Mouse (Mus musculus) lung, postnatal 10 days (tissue): ENCODE results near the gene S100a5.
A peak's percentile ranks its signal among the peaks of the same experiment; 100 is the strongest.

ENCODE experiments used
- DNase-seq: peaks from one replicate; pipeline ENCODE4 v3.0.0; 2021

The S100a5 gene

DNA sequence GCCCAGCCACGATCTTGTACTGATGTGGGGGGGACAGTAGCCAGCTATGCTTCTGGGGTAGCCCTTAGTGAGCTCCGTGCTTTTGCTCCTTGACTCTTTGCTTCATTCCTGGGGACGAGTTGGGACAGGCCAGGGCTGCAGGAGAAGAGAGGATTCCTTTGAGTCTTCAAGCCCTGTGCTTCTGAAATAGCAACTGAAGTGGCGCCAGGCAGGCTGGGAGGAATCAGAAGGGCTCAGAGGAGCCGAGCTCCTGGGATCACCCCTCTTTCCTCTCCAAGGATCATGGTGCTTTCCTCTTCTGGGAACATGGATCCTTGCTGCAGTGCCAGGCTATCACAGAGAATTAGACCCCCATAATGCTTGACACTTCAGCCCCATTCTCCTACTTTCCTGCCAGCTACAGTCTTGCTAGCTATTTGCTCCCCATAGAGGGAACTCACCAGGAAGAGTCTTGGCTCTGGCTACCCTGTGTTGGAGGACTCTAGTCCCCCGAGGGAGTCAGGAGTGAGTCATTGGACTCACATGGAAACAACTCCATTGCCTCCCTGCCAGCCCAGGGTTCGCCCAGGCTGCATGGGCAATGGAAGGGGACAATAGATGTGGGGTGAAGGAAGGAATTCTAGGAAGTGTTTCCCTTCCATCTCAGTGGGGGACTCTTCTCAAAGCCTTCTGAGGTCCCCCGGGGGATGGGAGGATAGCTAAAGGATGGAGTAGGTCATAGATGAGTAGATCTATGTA lies 7.7 kb upstream of the S100a5 start:
- DNase-seq: no peak

DNA sequence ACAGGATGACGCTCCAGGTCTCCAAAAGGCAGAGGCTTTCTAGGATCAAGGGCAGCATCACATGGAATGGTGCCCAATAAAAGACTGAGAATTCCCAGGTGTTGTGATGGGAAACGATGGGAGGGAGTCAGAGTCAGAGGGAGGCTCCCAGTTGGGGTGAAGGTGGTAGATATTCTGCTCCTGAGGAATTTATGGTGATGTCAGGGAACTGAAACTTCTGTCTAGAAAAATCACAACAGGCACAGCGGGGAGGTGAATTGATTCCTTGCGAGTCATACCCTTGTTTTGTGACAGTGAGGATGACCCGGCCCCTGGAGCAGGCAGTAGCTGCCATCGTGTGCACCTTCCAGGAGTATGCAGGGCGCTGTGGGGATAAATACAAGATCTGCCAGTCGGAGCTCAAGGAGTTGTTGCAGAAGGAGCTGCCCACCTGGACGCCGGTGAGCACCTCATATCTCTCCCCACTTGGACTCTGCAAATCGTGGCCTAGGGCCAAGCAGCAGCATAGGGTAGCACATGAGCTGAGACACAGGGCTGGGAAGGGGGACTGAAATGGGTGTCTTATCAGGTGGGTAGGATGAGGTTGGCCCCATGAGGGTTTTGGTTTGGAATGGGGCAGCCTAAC lies 6.7 kb upstream of the S100a5 start, which contains the start of gene Gm42674:
Gm42674 (plus strand) TSS at position 419 of the 625 bp plus-strand sequence.
- DNase-seq: no peak

DNA sequence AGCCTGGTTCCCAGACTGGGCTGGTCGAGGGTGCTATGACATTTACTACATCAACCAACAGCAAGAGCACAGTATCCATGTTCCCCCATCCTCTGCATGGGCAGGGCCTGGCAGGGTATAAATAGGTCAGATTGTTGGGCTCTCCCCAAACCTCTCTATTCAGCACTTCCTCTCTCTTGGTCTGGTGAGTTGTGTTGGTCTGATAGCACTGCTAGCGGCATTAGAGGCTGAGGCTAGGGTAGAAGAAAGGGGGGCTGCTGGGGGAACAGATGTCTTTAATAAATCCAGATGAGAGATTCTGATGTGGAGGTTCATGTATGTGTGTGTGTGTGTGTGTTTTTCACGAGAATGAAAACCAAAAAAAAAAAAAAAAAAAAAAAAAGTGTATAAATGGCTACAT lies 4.7 kb upstream of the S100a5 start, which contains the start of gene S100a4:
S100a4 (plus strand) TSS at position 149 of the 400 bp plus-strand sequence.
- DNase-seq: peak; percentile 40

DNA sequence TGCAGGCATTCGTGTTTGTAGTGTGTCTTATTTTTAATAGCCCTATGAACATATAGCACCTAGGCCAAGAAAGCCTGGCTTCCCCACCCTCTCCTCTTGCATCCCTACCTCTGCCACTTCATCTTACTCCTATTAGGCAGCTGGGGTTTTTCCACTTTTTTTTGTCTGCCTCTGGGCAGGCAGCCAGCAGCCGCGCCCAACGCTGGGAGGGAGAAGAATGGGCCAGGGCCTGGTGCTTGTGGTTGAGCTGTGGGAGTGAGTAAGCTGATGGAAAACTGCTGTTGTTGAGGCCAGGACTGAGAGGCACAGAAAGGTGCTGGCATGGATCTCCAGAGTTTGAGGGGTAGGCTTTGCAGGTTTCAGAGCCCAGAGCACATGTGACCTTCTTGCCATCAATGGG lies 3.9 kb upstream of the S100a5 start:
- DNase-seq: peak; percentile 91

DNA sequence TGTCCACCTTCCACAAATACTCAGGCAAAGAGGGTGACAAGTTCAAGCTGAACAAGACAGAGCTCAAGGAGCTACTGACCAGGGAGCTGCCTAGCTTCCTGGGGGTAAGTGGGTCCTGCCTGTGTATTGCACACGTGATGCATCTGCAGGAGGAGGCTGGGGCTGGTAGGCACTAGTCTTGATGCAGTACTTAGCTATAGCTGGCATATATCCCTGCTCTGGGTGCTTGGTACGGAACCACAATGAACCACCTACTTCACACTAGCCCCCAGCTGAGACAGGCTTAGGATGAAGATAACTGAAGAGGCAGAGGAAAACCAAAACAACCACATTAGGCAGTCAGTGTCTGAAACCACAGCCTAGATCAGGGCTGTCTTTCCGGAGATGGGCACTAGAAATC lies 3.3 kb upstream of the S100a5 start:
- no peak for DNase-seq

DNA sequence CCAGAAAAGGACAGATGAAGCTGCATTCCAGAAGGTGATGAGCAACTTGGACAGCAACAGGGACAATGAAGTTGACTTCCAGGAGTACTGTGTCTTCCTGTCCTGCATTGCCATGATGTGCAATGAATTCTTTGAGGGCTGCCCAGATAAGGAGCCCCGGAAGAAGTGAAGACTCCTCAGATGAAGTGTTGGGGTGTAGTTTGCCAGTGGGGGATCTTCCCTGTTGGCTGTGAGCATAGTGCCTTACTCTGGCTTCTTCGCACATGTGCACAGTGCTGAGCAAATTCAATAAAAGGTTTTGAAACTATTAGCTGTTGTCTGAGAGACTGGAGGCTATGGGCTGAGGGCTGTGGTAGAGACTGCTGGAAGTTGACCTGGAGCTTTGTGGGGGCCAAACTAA lies 2.6 kb upstream of the S100a5 start:
- DNase-seq: no peak

DNA sequence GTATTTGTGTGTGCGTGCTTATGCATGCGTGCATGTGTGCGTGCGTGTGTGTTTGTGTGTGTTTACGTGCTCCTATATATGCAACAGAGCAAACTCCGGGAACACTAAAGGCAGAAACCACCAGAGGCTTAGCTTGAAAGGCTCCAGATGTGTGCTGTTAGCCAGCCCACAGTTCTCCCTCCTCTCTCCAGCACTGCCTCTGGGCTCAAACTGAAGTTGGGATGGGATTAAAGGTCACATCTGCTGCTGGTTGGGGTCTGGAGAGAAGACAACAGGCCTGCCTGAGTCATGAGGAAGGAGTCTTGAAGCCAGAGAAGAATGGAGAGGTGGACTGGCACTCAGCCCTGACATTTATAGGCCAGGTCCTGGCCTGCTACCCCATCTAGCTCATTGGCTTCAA lies 2.1 kb upstream of the S100a5 start:
- no peak for DNase-seq

DNA sequence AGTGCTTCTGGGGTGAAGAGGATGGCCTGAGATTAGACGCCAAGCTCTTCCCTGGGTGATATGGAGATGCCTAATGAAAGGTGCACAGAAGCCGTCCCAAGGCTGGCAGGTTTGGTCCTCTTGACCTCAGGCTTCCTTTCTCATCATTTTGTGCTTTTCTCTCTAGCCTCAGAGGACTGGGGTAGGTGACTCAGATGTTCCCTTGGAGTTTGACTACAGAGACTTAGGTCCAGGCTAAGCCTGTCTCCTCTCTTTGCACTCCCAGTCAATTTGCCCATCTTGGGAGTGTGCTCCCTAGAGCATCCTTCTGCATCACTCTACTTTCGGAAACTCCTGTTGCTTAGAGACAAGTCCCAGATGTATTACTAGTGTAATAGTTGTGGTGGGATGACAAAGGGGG lies 962 bp upstream of the S100a5 start:
- DNase-seq: no peak

DNA sequence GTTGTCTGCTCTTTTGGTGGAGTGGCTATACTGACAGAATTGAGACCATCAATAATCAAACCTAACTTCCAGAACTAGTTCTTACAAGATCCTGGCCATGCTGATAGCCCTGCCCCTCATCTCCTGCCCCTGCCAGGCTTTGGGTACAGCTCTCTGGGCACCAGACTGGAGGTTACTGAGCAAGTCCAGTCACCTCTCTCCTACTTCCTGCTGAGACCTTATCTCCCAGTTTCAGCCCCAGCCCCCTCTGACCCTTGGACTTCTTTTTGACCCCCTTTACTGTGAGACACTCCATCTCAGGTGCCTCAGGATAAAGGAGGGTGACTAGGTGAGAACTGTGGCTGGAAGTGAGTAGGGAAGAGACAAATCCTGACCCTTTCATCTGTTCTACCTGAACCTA lies 779 bp downstream of the S100a5 start:
- no peak for DNase-seq

DNA sequence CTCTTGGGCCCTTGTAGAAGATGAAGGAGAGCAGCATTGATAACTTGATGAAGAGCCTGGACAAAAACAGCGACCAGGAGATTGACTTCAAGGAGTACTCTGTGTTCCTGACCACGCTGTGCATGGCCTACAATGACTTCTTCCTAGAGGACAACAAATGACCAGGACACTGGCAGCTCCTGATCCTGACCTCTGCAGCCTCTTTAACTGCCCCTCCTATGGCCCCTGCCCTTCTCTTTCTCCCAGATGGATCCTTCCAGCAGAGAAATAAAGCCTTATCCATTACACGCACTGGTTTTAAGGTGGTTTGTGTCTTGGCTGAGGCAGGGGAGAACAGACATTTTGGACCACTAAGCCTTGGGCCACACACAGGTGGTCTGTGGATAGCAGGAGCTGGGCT lies 3.2 kb downstream of the S100a5 start:
- no peak for DNase-seq

DNA sequence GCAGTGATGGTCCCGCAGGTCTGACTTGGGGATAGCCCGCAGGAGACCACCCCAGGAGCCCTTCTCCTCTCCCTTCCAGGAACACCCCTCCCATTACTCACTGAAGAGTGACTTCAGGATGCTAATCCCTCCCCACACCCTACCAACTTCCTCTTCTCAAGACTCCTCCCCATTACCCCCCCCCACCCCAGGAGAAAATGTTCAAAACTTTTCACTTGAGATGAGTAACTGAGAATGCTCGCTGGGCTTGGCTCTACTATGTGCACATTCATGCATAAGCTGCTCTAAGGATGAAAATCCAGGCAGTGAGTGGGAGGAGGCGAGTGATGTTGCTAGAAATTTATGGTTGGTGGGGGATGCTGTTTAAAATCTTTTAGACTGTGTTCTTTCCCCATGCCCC lies 3.7 kb downstream of the S100a5 start:
- DNase-seq: no peak

DNA sequence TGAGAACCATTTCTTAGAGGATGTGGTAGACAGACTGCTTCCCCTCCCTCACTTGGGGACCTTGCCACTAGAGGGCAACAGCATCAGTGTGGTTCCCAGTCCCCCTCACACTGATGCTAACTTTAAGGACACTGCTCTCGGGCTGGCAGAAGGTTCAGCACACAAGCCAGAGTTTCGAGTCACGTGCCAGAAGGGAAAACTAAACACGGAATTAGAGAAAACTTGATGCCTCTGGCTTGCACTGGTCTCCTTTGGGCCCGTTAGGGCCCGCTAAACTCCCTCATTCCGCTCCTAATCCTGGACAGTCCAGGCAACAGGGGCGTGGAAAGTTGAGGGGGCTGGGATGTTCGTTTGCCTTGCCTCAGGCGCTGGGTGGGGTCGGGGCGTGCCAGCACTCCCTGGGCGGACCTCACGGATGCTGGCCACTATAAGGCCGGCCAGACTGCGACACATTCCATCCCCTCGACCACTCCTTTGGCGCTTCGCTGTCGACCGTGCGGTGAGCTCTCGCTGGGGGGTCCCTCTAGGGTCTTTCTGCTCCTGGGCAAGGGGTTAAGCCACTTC lies 4.5 kb downstream of the S100a5 start, which contains the start of gene S100a6:
S100a6 (plus strand) TSS at position 155 of the 564 bp plus-strand sequence.
- peak; percentile 84 for DNase-seq

DNA sequence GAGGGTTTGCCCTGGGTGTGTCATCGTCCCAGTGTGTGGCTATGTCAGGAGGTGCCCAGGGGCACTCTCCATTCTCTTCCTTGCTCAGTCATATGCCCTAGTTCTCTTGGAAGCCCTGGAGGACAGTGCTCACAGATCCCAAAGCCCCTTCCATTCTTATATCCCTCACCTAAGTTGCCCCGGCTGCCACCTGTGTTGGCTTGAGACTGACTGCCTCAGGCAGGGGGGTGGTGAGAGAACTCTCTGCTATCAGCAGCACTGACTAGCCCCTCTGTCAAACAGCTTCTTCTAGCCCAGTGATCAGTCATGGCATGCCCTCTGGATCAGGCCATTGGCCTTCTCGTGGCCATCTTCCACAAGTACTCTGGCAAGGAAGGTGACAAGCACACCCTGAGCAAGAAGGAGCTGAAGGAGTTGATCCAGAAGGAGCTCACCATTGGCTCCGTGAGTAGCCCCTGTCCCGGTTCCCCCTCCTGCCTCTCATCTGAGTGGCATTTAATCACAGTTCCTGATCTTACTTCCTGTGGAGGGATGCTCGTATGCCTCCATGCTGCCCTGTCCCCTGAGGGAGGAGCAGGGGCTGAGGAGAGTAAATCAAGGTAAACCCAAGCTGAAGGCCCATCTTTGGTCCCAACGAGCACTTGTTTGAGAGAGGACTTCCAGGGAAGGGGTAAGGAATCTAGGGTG lies 5.3 kb downstream of the S100a5 start:
- DNase-seq: no peak

DNA sequence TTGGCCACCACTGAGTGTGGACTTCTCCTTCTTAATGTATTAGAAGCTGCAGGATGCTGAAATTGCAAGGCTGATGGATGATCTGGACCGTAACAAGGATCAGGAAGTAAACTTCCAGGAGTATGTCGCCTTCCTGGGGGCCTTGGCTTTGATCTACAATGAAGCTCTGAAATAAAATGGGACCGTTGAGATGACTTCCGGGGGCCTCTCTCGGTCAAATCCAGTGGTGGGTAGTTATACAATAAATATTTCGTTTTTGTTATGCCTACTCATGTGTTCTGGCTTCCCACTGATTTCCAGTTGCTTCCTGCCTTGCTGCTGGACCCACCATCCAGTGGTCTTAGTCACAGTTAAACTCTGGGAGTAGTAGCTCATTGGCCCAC lies 5.8 kb downstream of the S100a5 start:
- no peak for DNase-seq

DNA sequence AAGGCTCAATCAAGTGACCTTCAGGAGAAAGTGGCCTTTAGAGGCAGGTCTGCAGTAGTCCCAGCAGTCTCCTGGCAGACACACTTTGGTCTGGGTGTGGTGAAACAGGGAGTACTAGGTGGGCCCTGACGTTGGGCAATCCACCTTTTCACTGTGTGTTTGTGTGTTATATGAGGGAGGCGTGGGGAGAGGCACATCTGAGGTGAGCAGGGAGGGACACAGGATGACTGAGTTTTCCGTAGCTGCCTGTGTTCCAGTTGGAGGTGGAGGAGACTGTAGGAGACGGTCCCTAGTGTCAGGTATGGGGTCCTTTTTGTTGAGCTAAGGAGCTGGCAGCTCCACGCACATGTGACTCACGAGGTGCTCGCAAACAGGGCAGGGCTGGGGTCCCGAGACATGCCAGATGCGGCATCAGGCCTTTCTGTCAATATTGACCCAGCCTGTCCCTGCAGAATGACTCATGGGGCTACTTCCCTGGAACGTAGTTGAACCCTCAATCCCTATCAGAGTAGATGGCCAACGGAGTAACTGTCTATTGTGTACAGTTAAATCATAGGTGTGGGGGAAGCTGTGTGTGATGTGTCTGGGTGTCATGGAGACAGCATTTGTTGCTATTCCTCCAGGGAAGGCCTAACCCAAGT lies 6.4 kb downstream of the S100a5 start:
- DNase-seq: no peak

DNA sequence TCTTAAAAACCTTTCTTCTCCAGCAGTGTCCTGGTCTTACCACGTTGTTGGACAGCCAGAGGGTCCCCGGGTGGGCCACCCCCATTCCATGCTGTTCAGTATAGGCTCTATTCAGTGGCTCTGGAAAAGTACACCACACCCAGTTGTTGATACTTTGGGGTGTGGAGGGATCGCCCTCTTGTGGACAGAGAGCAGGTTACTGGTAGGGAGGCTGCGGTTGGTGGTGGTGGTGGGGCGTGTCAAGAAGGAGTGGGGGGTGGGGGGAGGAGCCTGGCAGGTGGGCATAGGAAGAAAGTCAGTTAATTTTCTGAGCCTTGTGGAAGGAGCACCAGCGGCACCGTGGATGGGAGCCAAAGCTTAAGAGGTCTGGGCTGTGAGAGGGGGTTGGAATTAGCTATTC lies 7.1 kb downstream of the S100a5 start:
- DNase-seq: peak; percentile 91

DNA sequence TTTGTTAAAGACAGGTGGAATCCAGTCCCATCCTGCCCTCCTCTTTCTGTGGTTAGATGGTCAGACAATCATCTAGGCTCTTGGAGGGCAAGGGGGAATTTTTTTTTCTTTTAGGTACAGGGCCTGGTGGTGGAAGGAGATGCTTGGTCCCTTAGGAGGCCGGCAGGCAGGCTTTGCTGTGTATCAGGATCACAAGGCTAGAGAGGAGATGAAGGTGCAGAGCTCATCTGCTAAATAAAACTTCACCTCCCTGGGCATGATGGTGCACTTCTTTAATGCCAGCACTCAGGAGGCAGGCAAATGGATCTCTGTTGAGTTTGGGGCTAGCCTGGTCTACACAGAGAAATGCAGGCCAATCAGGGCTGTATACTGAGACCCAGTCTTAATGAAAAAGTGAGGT lies 7.6 kb downstream of the S100a5 start:
- DNase-seq: no peak

DNA sequence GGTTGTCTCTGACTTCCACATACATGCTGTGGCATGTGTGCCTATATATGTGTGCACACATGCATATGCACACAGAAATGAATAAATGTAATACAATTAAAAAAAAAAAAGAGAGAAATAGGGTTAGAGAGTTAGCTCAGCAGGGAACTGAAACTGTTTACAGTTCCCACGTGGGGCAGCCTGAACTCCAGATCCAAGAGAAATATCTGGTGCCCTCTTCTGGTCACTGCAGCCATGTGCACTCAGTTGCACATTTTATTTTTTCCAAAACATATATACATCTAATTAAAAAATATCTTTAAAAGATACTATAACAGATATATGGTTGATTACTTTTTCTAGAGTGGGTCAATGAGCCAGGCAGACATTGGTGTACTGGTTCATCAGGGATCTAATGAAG lies 9.3 kb downstream of the S100a5 start:
- no peak for DNase-seq

DNA sequence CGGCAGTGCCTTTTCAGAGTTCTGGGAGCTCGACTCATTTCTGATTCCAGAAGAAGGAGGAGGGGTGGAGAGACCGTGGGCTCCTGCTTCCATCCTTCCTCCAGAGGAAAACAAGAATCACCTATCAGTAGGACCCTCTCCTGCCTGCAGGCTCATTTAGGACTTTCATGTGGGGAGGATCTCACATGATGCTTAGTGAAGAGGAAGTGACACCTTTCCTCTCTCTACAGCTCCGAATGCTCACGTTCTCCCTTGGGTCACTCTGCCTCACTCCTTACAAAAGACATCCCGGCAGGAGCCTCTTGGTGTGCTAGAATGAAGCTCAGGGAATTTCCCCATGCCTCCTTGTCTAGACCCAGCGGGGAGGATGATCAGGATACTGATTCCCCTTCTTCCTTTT lies 13.2 kb downstream of the S100a5 start:
- DNase-seq: no peak

DNA sequence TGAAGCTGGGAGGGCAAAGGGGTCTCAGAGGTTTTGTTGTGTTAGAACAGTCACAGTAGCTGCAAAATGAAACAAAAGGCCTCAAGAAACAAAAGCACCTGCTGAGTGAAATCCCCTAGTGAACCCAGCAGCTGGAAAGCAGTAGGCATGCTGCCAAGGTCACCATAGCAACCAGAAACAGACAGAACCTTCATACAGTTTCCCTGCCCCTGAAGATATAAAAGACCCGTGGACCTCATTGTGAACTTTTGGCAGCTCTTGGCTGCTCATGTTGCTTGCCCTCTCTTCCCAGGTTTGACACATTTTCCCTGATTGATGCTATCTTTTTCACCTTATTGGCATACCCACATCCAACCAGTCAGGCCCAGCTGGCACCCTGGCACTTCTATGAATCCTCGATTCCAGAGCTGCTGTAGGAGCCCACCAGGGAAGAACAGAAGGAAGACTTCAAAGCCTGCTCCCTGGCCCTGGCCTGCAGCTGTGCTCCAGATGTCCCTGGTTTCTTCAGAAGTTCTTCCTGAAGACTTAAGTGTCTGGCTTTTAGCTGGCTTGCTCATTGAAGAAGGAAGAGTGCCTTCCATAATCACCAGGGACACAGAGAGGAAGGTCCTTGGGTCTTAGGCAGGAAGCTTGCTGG lies 15.2 kb downstream of the S100a5 start:
- DNase-seq: peak; percentile 77

DNA sequence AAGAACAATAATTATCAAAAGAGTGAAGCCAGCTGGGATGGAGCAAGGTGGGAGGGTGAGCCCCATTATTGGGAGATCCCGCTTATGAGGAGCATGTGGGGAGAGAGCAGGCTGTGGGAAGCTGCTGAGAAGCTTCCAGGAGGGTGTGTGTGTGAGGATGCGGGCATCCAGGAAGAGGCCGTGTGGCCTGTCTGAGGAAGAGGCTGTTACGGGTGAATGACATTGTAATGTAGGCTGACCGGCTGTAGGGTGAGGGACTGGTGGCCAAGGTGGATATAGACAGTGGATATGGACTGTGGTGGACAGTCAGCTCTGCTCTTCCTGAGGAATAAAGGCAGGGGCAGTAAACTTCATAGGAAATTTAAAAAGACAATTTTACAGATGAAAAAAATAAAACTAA lies 17.2 kb downstream of the S100a5 start:
- DNase-seq: no peak

DNA sequence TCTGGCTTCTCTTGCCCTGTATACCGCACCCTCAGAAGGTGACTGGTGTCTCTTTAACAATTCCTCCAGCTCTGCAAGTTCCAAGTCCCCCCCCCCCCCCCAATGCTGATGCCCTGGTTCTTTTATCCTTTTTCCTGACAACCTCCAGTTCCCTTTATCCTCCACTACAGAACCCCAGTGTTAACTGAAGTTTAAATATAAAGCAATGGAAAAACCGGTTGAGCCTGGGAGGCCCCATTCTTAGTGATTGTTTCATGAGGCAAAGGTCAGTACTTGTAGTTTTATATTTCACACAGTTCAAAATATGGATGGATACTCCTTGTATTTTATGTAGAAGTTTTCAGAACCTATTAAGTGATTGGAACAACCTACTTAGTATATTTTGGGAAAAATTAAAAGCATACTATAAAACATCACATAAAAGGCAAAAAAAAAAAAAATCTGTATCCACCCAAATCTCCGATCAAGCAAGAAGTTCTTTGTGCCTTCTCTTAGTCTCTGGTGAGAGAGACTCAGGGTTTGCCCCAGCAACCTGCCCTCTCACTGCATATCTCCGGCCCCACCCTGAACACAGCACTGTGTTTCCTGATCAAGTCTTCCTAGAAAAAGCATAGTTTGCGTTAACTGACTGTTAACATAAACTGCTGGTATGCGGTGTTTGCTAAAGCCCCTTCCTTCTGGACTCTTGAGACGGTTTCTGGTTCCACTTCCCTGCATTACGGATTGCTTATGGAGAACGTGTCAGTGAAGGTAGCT lies 18.1 kb downstream of the S100a5 start:
- no peak for DNase-seq
